Mouse (Mus musculus) embryonic facial prominence, embryonic 14.5 days (tissue): ENCODE results near the gene Pilra. TPM values are rescaled to one million over a fixed set of nuclear protein-coding genes. Genes with fewer than 3 reads are reported as not detected.
"Not testable (repeated sequence)": the region's sequence is repeated elsewhere in the genome, so short reads cannot be mapped to it uniquely, and the experiment has no call there.

ENCODE experiments used
- ATAC-seq: fragments of 200-750 bp; cut with Nextera tagmentation; 2 replicates; pipeline ENCODE4 v1.8.0; 2017; ENCODE audit warnings: low read depth, moderate number of reproducible peaks, moderate TSS enrichment
- DNase-seq: peaks from one replicate; pipeline ENCODE4 v3.0.0-alpha.2; 2015; ENCODE audit warnings: low spot score
- H3K27ac ChIP-seq: fragments of 300-500 bp; sonication (generic); replicated peaks from 2 replicates; pipeline ENCODE4 v1.5.1; 2014; ENCODE audit warnings: low read depth, mild to moderate bottlenecking, low read length, moderate library complexity
- H3K27me3 ChIP-seq: fragments of 300-500 bp; sonication (generic); replicated peaks from 2 replicates; pipeline ENCODE4 v1.6.1; 2014; ENCODE audit warnings: low read length; ENCODE audit not compliant: control insufficient read depth, insufficient read depth
- H3K36me3 ChIP-seq: fragments of 300-500 bp; sonication (generic); 2 replicates; pipeline ENCODE4 v1.6.1; 2014; ENCODE audit warnings: low read length, mixed read lengths; ENCODE audit not compliant: control insufficient read depth, insufficient read depth
- H3K4me1 ChIP-seq: fragments of 300-500 bp; sonication (generic); 2 replicates; pipeline ENCODE4 v1.6.1; 2014; ENCODE audit warnings: antibody characterized with exemption, low read length; ENCODE audit not compliant: control insufficient read depth, insufficient read depth
- H3K4me2 ChIP-seq: fragments of 300-500 bp; sonication (generic); 2 replicates; pipeline ENCODE4 v1.6.1; 2014; ENCODE audit warnings: low read depth, mild to moderate bottlenecking, low read length, moderate library complexity, mixed read lengths
- H3K4me3 ChIP-seq: fragments of 300-500 bp; sonication (generic); 2 replicates; pipeline ENCODE4 v1.5.1; 2014; ENCODE audit warnings: low read depth, mild to moderate bottlenecking, low read length
- H3K9ac ChIP-seq: fragments of 300-500 bp; sonication (generic); 2 replicates; pipeline ENCODE4 v1.6.1; 2014; ENCODE audit warnings: low read depth, mild to moderate bottlenecking, low read length, moderate library complexity, mixed read lengths
- H3K9me3 ChIP-seq: fragments of 300-500 bp; sonication (generic); 2 replicates; pipeline ENCODE4 v1.6.1; 2016; ENCODE audit warnings: low read length; ENCODE audit not compliant: control insufficient read depth
- WGBS: fragments of 180-500 bp; shearing (Covaris S2); extraction: QIAGEN DNeasy Blood & Tissue Kit; methylation state at CpG from one replicate; pipeline ENCODE4 v1.1.7; 2014; 5-methylcytosine and 5-hydroxymethylcytosine counted together
- polyA plus RNA-seq: library from polyadenylated mRNA; unstranded; fragments of >200 nt; fragmentation: Nextera tagmentation; extraction: Ambion mirVana; gene quantifications from 2 replicates; pipeline ENCODE4 v1.2.1, GENCODE M21; 2014

Gene Pilra
- polyA plus RNA-seq, 1 experiment from 2014 or later, result 0.78 TPM

DNA sequence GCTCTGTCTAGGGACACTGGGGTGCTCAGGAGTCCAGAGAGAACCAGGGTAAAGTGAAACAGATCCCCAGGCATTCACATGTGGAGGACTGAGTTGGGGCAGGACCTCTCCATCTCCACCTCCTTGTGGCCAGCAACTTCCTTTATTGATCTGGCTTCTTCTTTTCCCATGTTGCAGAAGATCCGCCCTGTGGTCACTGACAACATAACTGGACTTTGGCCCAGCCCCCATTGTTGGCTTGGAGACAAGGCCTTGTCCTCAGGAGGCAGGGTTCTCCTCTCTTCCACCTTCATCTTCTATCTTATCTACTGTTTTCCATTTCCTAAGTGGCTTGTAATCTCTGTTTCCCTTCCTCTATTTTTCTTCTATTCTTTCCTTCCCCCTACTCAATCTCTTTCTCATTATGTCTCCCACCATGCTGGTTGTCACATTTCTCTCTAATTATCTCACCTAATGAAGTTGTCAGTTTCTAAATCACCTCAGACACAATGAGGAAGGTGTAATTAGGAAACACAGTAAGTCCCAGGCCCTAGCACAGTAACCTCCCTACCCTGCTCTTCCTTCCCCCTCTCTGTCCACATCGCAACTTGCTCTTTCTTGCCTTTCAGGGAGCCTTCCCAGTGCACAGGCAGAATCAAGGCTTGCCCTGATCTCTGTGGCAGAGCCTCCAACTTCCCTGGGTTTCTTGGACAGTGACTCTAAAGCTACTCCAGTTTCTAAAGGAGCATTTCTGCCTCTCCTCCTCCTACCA is 22.1 kb upstream of the Pilra start, which contains the start of gene Pilrb1:
Pilrb1 (minus strand) TSS at position 147 of the 751 bp plus-strand sequence.
- not testable (repeated sequence) for H3K36me3 ChIP-seq, H3K4me3 ChIP-seq, H3K9me3 ChIP-seq, H3K27me3 ChIP-seq, H3K4me1 ChIP-seq, ATAC-seq, H3K27ac ChIP-seq, H3K9ac ChIP-seq, DNase-seq, H3K4me2 ChIP-seq
- 74% methylated on average over 2 of the region's 2 CpGs for WGBS

DNA sequence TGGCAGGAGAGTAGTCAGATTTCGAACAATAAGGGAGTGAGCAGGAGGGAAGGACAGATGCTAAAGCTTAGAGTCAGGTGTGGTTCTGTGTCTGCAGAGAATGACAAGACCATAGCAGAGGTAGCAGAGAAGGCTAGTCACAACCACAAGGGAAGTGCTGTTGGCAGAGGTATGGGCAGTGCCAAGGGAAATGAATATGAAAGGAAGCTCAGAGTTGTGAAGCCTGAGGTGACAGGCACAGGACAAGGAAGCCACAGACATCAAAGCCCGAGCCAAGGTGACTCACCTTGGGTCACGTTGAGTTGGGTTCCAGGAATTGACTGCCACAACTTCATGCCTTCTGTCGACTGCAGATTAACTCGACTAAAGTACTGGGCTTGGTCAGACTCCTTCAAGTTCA is 20.8 kb upstream of the Pilra start:
- not testable (repeated sequence) for H3K27me3 ChIP-seq, DNase-seq, H3K4me2 ChIP-seq, H3K4me1 ChIP-seq, H3K36me3 ChIP-seq, H3K9ac ChIP-seq, H3K4me3 ChIP-seq, H3K9me3 ChIP-seq, ATAC-seq, H3K27ac ChIP-seq
- 61% methylated on average over 5 of the region's 5 CpGs for WGBS

DNA sequence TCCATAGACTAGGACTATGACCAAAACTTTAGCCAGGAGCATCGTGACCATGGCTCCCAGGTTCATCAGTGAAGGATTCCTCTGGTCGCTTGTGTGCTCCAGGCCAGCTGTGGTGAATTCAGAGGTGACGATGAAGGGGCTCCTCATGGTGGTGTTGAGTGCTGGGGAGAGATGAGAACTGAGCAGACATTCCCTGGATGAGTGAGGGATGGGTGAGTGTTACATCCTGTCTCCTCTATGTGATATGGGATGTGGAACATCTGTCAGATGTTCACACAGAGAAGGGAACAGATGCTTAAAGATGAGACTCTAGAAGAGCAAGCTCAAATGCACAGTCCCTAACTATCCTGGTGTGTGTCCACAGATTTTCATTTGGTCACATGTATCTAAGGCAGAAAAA is 18.8 kb upstream of the Pilra start:
- H3K27ac ChIP-seq, H3K36me3 ChIP-seq, H3K4me1 ChIP-seq, H3K9me3 ChIP-seq, ATAC-seq, H3K4me2 ChIP-seq, H3K4me3 ChIP-seq, H3K9ac ChIP-seq, DNase-seq, H3K27me3 ChIP-seq: not testable (repeated sequence)
- 81% methylated on average over 3 of the region's 3 CpGs for WGBS

DNA sequence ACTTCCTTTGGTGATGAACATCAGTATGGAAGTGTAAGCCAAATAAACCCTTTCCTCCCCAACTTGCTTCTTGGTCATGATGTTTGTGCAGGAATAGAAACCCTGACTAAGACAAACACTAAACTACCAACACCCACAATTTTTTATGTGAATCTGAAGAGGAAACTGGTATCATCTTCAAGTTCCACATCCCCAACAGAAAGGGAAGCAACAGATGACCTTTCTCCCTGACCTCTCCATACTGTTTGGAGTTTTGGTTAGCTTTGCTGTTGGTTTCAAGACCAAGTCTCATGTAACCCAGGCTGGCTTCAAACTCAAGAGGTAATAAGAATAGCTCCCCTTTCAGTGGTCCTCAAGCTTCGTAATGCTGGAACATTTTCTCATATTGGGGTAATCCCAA is 14.2 kb upstream of the Pilra start:
- not testable (repeated sequence) for H3K9me3 ChIP-seq, H3K4me2 ChIP-seq, H3K4me1 ChIP-seq, H3K27ac ChIP-seq, H3K27me3 ChIP-seq, ATAC-seq, H3K36me3 ChIP-seq, H3K9ac ChIP-seq, H3K4me3 ChIP-seq, DNase-seq
- 86% methylated on average over 1 of the region's 1 CpGs for WGBS

DNA sequence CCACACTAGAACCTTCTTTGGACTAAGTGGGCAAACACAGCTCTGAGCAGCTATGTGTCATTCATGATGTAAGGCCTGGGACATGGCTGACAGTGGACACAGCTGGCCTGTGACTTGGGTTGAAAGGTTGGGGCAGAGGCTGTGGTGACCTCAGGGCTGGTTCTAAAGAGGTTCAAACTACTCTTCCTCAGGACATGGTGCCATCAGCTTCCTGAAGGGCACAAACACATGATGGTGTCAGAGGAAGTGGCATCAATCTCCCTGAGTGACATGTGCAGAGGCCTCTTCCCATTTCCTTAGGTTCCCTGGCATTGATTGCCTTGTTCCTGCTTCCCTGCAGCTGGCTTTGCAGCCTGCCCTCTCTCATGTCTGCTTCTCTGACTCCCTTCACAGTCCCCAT is 1.0 kb upstream of the Pilra start:
- DNase-seq, H3K4me3 ChIP-seq, H3K4me2 ChIP-seq, H3K27ac ChIP-seq, H3K9me3 ChIP-seq, H3K9ac ChIP-seq, H3K4me1 ChIP-seq, H3K27me3 ChIP-seq, H3K36me3 ChIP-seq, ATAC-seq: not testable (repeated sequence)

DNA sequence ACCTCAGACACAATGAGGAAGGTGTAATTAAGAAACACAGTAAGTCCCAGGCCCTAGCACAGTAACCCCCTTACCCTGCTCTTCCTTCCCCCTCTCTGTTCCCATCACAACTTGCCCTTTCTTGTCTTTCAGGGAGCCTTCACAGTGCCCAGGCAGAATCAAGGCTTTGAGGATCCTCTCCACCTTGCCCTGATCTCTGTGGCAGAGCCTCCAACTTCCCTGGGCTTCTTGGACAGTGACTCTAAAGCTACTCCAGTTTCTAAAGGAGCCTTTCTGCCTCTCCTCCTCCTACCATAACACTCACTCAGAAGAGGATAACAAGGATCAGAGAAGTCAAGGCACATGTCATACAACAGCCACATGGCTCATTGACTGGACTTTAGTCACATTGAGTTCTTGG is 530 bp upstream of the Pilra start:
- H3K27me3 ChIP-seq, result no peaks in the 10 kb centered on the region
- H3K9ac ChIP-seq, result no peak overlapping the region
- H3K27ac ChIP-seq, result no peak overlapping the region
- H3K36me3 ChIP-seq, result no peaks in the 10 kb centered on the region
- no peak overlapping the region for H3K4me3 ChIP-seq
- no peak overlapping the region for H3K4me2 ChIP-seq
- DNase-seq (no peak), ATAC-seq (no peak)
- no peaks in the 10 kb centered on the region for H3K4me1 ChIP-seq
- H3K9me3 ChIP-seq, result no peaks in the 10 kb centered on the region

DNA sequence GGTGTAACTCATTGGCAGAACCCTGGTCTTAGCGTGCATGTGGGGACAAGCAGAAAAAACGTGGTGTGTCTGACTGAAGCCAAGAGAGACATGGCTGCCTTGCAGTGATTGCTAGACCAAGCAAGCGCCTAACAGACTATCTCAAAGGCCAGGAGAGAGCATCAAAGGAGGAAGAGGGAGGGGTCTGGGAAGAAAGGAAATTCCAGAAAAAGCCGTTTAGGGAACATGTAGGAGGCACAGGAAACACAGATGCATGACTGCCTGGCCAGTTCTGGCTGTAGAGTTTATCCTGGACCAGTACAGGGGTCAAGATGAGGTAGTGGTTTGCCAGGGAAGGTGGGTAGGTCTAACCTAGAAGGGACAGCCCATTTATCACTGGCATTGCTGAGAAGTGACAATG is 2.6 kb downstream of the Pilra start:
- 42% methylated on average over 4 of the region's 4 CpGs for WGBS
- Histone ChIP-seq H3K4me3 (no peak overlapping the region), H3K27ac (no peak overlapping the region), H3K4me2 (no peak overlapping the region), H3K9ac (no peak overlapping the region), H3K27me3 (no peaks in the 10 kb centered on the region), H3K4me1 (no peaks in the 10 kb centered on the region), H3K36me3 (no peaks in the 10 kb centered on the region), H3K9me3 (no peaks in the 10 kb centered on the region)
- no peak for DNase-seq
- no peak for ATAC-seq

DNA sequence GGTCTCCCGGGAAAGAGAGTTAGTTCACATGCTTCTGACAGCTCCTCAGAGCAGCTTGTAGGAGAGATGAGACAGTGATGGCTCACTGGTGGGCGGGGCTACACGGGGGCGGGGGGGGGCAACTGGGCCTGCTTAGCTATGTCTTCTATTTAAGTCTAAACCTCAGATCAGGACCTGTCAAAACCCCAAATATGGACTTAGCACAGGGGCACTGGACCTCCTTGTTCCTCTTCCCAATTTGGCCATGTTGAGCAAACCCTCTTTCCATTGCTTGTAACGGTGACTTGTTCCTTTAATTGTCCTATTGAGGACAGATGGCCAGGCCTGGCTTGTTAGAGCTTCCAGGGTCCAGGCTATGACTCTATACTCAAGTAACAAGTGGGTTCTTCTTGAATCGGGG is 4.6 kb downstream of the Pilra start:
- Histone ChIP-seq H3K4me1 (no peaks in the 10 kb centered on the region), H3K4me3 (no peak overlapping the region), H3K36me3 (no peaks in the 10 kb centered on the region), H3K9ac (no peak overlapping the region), H3K4me2 (no peak overlapping the region), H3K9me3 (no peaks in the 10 kb centered on the region), H3K27ac (no peak overlapping the region), H3K27me3 (no peaks in the 10 kb centered on the region)
- WGBS, result 63% methylated on average over 6 of the region's 6 CpGs
- ATAC-seq (no peak), DNase-seq (no peak)

DNA sequence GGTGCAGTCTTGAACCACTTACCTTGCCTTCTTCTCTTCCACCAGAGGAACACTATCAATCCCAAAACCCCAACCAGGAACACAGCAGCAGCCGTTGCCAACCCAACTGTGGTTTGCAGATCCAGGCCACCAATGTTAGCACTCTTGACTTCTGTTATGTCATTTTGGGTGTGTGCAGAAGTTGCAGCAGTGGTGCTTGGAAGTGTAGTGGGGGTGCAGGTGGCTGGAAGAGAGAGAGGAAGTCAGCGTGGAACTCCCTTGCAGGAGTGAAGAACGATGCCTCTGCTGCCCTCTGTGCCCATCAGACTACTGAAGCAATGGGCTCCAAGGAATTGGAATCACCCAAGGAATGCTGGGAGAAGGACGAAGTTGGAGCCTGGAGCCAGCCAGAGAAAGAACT is 5.0 kb downstream of the Pilra start:
- 83% methylated on average over 4 of the region's 4 CpGs for WGBS
- Histone ChIP-seq H3K9me3 (no peaks in the 10 kb centered on the region), H3K4me3 (no peak overlapping the region), H3K4me2 (no peak overlapping the region), H3K27me3 (no peaks in the 10 kb centered on the region), H3K9ac (no peak overlapping the region), H3K4me1 (no peaks in the 10 kb centered on the region), H3K27ac (no peak overlapping the region), H3K36me3 (no peaks in the 10 kb centered on the region)
- ATAC-seq (no peak), DNase-seq (no peak)
